Mouse (Mus musculus) layer of hippocampus, adult 2 months (tissue): ENCODE results near the gene Ampd1. TPM values are rescaled to one million over a fixed set of nuclear protein-coding genes. Genes with fewer than 3 reads are reported as not detected.

Experiments used
- DNase-seq, 2 experiments: peaks; one replicate each; pipeline ENCODE4 v3.0.0; 2022; ENCODE audit warnings: low spot score in 2 of 2
- H3K27ac ChIP-seq: fragments of 200-600 bp; 2 replicates; pipeline ENCODE4 v1.8.1; 2022
- H3K4me3 ChIP-seq: fragments of 200-600 bp; 2 replicates; pipeline ENCODE4 v1.8.1; 2022; ENCODE audit warnings: mild to moderate bottlenecking
- CTCF ChIP-seq: fragments of 200-600 bp; conservative IDR thresholded peaks from 2 replicates; pipeline ENCODE4 v1.8.1; 2022; ENCODE audit warnings: antibody characterized with exemption, mild to moderate bottlenecking, moderate library complexity
- long read RNA-seq, 2 experiments: library from polyadenylated mRNA; stranded (forward); transcript quantifications; one replicate each; pipeline ENCODE4 v2.0.0; 2021; ENCODE audit warnings: borderline mapping rate in 2 of 2
- total RNA-seq, 2 experiments: library from RNA; stranded (reverse); gene quantifications; 2 replicates each; pipeline ENCODE4 v1.2.3; 2021

The Ampd1 gene
- total RNA-seq, result not detected
- long read RNA-seq, experiment 1, result 0 reads
- long read RNA-seq, experiment 2, result 0 reads

DNA sequence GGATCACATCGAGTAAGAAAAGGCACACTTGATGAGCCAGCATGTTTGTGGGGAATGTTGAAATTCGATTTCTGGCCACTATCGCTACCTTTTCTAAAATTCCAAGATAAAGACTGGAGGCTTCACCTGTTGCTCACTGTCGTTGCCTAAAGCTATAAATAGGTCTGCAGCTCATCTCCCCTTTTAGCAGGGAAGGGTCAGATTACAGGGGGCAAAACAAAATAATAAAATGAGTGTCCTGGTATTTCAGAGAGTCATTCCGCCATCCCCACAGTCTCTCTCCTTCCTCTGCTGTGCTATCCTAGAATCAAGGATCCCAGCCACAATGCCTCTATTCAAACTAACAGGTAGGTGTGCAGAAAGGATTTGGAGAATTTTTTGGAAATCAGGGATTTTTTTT, at the start of gene Ampd1:
Gene Ampd1, plus strand, starts transcription at position 244 of the 400 bp plus-strand sequence.
- H3K27ac ChIP-seq, result no peak within 1 kb of the TSS
- H3K4me3 ChIP-seq, result no peak within 1 kb of the TSS
- DNase-seq, result no peak
- no peak for TF ChIP-seq CTCF

DNA sequence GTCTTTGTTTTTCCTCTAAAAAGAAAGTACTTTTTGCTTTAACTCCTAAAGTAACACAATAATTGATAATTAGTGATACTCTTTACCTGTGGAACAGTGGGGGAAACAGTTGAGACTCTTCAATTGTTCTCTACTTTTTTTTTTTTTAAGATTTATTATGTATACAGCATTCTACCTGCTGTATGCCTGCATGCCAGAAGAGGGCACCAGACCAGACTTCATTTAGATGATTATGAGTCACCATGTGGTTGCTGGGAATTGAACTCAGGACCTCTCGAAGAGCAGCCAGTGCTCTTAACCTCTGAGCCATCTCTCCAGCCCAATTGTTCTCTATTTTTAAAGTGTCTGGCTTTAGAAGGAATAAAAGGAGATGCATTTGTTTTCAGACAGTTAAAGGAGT, 47.6 kb upstream of the Ampd1 start:
- Histone ChIP-seq H3K27ac (no peak overlapping the region), H3K4me3 (no peak overlapping the region)
- TF ChIP-seq CTCF, result peak; percentile 64
- no peak for DNase-seq

DNA sequence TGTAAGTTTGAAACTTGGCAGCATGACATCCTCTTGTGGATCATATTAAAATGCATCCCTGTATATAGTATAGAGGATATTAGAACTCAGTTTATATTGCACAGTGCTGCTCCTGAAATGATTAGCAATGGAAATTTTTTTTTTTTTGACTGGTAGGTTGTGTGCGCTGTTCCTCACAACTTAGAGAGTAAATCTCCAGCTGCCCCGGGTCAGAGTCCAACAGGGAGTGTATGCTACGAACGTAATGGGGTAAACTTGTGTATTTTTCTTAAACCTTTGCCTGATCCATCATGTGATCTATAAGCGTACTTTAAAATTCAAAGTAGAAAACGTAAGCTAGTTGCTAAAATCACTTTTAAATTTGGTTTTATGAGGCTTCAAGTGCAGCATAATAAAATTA, 33.5 kb upstream of the Ampd1 start:
- TF ChIP-seq CTCF, result no peak
- Histone ChIP-seq H3K27ac (no peak overlapping the region), H3K4me3 (no peak overlapping the region)
- DNase-seq, result no peak

DNA sequence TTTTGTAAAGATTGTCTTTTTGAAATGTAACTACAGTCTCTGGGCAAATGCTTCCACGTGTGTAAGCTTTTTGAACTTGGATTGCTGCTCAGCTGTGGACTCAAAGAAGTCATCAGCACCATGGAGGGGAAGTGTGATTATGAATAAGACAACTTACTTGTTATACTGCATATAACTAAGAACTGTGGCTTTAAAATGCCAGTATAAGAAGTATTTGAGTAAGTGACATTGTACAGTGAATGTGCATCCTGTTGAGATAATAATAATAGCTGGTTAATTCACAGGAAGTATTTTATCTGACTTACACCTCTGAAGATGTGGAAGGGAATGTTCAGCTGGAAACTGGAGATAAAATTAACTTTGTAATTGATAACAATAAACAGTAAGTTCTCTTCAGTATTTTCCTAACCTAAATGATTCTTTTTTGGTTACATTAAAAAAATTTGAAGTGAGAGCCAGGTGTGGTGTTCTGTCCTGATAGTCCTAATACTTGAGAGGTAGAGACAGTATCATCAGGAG, 32.9 kb upstream of the Ampd1 start:
- DNase-seq, result no peak
- no peak overlapping the region for H3K27ac ChIP-seq
- H3K4me3 ChIP-seq, result no peak overlapping the region
- no peak for TF ChIP-seq CTCF

DNA sequence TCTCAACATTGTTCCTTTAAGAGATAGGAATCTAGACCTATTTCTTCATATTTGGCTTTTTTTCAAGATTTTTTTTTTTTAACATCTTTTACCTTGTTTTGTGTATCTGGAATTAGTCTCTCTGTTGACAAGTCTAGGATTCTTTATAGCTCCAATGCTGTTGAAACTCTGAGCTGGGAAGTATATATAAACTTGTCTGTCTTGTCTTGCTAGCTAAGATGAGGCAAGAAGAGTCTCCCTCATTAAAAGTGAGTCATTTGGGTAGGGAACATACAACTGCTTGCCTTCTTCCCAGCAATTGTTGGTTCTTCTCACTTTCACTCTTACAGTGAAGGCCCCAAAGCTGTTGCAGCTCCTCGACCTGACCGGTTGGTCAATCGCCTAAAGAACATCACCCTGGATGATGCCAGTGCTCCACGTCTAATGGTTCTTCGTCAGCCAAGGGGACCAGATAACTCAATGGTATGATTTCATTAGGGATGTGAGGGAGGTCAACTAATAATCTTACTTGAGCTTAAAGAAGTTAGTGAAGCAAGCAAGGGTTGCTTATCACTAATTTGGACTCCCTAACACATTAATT, 17.7 kb upstream of the Ampd1 start:
- H3K4me3 ChIP-seq, result no peak overlapping the region
- TF ChIP-seq CTCF, result no peak
- no peak for DNase-seq
- no peak overlapping the region for H3K27ac ChIP-seq

DNA sequence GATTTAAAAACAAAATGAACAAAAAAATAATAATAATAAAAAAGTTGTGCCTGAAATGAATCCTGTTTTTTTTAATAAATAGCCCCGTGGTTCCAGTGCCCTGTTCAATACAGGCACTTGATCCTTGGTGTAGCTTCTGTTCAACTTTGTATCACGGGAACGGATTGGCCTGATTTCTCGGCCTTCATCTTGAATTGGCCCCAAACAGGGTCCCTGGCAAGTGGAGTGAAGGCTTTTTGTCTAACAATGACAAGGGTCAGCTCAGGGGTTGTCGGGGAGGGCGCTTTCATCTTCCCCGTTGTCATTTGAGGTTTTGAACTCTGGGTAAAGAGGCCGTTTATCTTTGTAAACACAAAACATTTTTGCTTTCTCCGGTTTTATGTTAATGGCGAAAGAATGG, 16.1 kb upstream of the Ampd1 start:
- Histone ChIP-seq H3K27ac (peak overlapping the region; percentile 19; the same call in 1 of the 2 replicates), H3K4me3 (peak overlapping the region; percentile 92)
- no peak for DNase-seq
- TF ChIP-seq CTCF, result no peak

DNA sequence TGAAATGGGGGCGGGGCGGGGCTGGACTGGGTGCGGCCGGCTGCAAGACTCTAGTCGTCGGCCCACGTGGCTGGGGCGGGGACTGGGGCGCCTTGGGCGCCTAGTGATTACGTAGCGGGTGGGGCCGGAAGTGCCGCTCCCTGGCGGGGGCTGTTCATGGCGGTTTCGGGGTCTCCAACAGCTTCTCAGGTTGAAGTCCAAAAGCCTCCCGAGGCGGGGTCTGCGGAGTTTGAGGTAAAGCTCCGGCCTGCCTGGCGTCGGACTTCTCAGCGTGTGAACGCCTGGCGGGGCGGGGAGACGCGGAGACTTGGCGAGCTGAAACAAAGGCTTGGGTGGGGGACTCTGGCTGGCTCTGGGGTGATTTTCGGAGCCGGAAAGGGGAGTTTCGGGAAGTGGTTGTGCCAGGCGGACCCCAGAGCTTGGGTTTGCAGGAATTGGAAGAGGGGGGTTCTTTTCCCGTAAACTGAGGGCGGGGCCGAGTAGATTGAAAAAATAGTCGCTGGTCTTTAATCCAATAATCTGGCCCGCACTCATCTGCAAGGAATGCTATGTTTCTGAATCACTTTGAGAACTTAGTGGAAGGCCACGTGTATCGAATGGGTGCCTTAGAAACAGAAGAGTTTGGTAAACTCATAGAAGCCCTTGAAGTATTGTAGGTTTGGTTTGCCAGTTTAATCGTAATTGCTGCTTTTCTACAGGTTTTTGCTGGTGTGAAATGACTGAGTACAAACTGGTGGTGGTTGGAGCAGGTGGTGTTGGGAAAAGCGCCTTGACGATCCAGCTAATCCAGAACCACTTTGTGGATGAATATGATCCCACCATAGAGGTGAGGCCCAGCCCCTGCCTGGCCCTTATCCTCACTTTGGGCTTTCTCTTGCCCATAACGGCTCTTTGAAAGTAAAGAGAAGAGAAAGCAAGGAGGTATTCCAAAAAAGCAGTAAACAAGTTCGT, 15.3 kb upstream of the Ampd1 start, which contains the start of gene Nras:
Gene Nras, plus strand, starts transcription at position 79 of the 951 bp plus-strand sequence.
- 0 out of 2 replicates have a peak, but pooled peaks have one; percentile 12 for TF ChIP-seq CTCF
- H3K27ac ChIP-seq, result peak within 1 kb of the TSS; percentile 89
- peak within 1 kb of the TSS; percentile 92 for H3K4me3 ChIP-seq
- peak; percentile 91 to 95 for DNase-seq

DNA sequence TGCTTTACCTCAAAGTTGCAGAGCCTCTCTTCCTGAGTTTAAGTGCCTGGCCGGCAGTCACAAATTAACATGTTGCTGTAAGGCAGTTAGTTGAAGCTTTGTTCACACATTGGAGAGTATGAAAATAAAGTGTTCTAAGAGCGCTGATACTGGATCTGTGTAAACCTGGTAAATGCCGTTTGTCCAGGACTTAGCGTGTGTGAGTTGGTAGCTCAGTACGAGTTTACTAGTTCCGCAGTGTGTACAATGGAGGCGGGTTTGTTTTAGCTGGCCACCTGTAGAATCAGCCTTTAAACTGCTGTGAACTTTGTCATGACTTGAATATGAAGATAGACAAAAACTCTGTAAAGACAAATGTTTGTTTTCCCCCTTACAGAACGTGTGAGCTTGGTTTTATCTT, 6.9 kb upstream of the Ampd1 start:
- Histone ChIP-seq H3K27ac (no peak overlapping the region), H3K4me3 (no peak overlapping the region)
- no peak for DNase-seq
- TF ChIP-seq CTCF, result no peak

DNA sequence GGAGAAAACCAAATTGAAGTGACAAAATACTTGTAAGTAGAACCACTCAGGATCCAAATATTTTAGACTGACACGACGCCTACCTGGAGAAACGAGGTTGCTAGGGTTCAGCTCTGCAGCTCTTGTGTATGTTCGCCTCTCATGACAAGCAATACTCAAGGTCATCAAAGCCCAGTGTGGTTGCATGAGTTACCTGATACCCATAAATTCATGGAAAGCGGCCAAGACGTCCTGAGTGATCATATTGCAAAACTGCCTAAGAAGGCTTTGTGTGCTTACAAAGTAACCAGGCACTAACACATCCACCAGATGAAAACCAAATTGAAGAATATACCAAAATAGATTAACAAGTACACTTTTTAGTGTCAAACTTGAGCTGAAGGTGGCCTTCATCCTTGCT, 4.8 kb upstream of the Ampd1 start:
- H3K4me3 ChIP-seq, result no peak overlapping the region
- TF ChIP-seq CTCF, result no peak
- no peak for DNase-seq
- no peak overlapping the region for H3K27ac ChIP-seq

DNA sequence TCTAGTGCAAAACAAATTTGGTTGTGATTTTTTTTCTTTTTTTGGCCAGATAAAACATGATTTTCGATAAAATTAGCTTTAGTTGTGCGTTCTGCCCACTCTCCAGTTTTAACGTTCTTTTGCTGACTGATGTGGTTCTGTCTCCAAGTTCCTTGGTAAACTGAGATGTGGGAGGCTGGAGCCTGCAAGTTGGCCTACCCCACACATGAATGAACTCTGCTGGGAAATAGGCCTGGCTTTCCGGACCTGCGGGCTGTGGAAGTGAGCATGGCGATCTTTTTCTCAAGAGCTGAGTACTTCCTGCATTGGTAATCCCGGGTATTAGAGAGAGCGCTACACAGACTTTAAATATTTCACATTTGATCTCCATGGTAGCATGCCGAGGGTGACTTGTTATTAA, 2.1 kb downstream of the Ampd1 start:
- TF ChIP-seq CTCF, result no peak
- Histone ChIP-seq H3K4me3 (no peak overlapping the region), H3K27ac (no peak overlapping the region)
- DNase-seq, result no peak

DNA sequence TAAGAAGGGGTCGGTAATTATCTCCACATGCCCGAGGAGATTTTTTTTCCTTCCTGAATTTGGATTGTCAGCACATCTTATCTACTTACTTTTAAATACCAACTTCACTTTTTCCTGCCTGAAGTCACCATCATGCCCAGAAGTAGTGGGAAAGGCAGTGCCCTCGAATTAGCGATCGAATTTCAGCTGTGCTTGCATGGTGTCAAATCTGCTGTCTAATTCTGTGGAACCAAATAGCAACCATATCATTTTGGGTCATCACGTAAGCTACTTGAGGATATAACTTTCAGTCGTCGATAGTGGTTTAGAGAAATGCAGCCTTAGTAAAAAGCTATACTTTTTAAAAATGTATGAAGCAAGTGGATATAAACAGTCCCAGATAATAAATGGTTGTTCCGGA, 2.7 kb downstream of the Ampd1 start:
- no peak for TF ChIP-seq CTCF
- H3K4me3 ChIP-seq, result no peak overlapping the region
- DNase-seq, result no peak
- H3K27ac ChIP-seq, result no peak overlapping the region

DNA sequence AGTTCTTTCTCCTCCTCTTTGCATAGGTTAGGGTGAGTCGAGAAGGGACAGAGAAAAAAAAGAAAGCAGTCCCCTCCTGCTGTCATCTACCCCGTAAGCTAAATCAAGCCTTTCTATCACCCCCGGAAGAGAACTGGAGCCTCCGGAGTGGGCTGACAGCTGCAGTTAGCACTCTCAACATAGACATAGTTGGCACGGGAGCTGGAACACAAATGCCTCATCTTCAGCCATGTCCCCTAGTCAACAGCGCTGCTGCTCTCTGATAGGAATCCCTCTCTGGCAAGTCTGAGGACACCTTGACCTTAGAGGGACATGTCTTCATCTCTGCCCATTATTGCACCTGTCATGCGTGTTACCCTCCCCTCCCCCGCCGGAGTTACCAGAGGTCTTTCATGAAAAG, 5.5 kb downstream of the Ampd1 start:
- no peak for TF ChIP-seq CTCF
- DNase-seq, result no peak
- H3K27ac ChIP-seq, result no peak overlapping the region
- no peak overlapping the region for H3K4me3 ChIP-seq

DNA sequence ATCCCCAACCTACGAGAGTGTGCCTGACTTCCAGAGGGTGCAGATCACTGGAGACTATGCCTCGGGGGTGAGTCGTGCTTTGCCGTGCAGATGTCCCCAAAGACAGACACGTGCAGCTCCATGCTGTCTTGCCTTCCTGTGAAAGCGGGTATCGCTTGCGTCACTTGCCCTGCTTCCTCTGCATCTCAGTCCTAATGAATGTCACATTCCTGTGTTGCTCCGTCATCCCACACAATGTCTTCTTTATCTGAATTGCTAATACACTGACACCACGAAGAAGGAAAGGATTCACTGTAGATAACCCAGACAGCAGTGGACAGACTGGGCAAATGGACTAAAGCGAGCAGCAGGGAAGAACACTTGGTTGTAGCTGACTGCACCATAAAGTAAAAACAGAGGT, 7.2 kb downstream of the Ampd1 start:
- Histone ChIP-seq H3K27ac (no peak overlapping the region), H3K4me3 (no peak overlapping the region)
- TF ChIP-seq CTCF, result no peak
- peak in 1 of 2 experiments; percentile 14 for DNase-seq
